Mouse (Mus musculus) hematopoietic multipotent progenitor cell, adult 10-12 weeks (in vitro differentiated cells): ENCODE data around the gene Zfp664. TPM values are rescaled to one million over a fixed set of nuclear protein-coding genes. Genes with fewer than 3 reads are reported as not detected.

Source experiments
- polyA plus RNA-seq: library from polyadenylated mRNA; stranded (reverse); fragments of >175 nt; gene quantifications from 2 replicates; pipeline ENCODE4 v1.2.3, GENCODE M21; 2012; ENCODE audit warnings: low replicate concordance

Zfp664 gene
- 28.7 and 47.3 TPM in 2 replicates for polyA plus RNA-seq

GRCm38 (mm10) chr5:124862013-124862866 lies at the start of gene Zfp664, which contains the start of gene Ccdc92:
TSS of gene Zfp664 (plus strand) at chr5:124862691.
TSS of gene Ccdc92 (minus strand) at chr5:124862424.

Other genes starting within 250 kb of the Zfp664 start
- 10.9 and 17.6 TPM in 2 replicates for gene Atp6v0a2, start 234.1 kb upstream of the Zfp664 start, polyA plus RNA-seq
- gene Dnah10, start 137.6 kb upstream of the Zfp664 start, polyA plus RNA-seq: 0.01 and 0.02 TPM in 2 replicates
- 11.6 and 24.8 TPM in 2 replicates for gene Ccdc92, start 267 bp upstream of the Zfp664 start, polyA plus RNA-seq
- gene Rflna, start 140.5 kb downstream of the Zfp664 start, polyA plus RNA-seq: 0.24 TPM in 1 of 2 replicates, not detected in the other